Mouse (Mus musculus) liver, adult 2 months (tissue): ENCODE data around the gene Nfkbia.

Experiments used
- CTCF ChIP-seq: fragments of 200-500 bp; IDR thresholded peaks from 2 replicates; pipeline ENCODE4 v1.5.1; 2011; ENCODE audit warnings: low read depth, low read length, control low read depth
- POLR2A ChIP-seq: fragments of 200-500 bp; IDR thresholded peaks from 2 replicates; pipeline ENCODE4 v1.6.1; 2011; ENCODE audit warnings: low read length, control low read depth; ENCODE audit not compliant: insufficient read depth; ENCODE audit errors: extremely low read depth

- TF ChIP-seq CTCF (no peak), POLR2A (no peak)
These were observed 46.9 kb downstream of the Nfkbia start for GRCm38 (mm10) chr12:55445583-55445982.
